Mouse (Mus musculus) E14TG2a.4 (cell line): ENCODE results near the gene Intu.

Source experiments
- CTCF ChIP-seq: conservative IDR thresholded peaks from 2 replicates; pipeline ENCODE4 v1.5.1; 2014; ENCODE audit warnings: low read length
- NANOG ChIP-seq: IDR thresholded peaks from 2 replicates; pipeline ENCODE4 v1.6.1; 2014; ENCODE audit warnings: borderline replicate concordance, low read length, mixed read lengths
- POU5F1 ChIP-seq: IDR thresholded peaks from 2 replicates; pipeline ENCODE4 v1.6.1; 2014; ENCODE audit warnings: low read length, borderline replicate concordance

- TF ChIP-seq CTCF: no peak
- no peak for TF ChIP-seq NANOG
- no peak for TF ChIP-seq POU5F1
Measured at GRCm38 (mm10) chr3:40694438-40694837, 163.4 kb downstream of the Intu start.
